8 mouse cellular contexts compared by ENCODE assay signal in genomic region chr19:53676718-53677634, GRCm38 (mm10). TPM values are rescaled to one million over a fixed set of nuclear protein-coding genes. Genes with fewer than 3 reads are reported as not detected.
DNase-seq lines count a peak whose midpoint lies in the region; ATAC-seq and TF ChIP-seq lines count a peak whose summit lies in the region.

Gene Rbm20 (plus strand): TSS chr19:53677306.

- TF ChIP-seq CTCF in kidney, adult 2 months (conservative IDR thresholded peaks at IDR 0.05; ENCODE audit: insufficient read depth, insufficient read length, low read depth, low read length): no peak
- no peak for TF ChIP-seq CTCF in liver, postnatal 0 days (IDR thresholded peaks at IDR 0.05; ENCODE audit: low read depth)
- TF ChIP-seq CTCF in olfactory bulb, adult 2 months (IDR thresholded peaks at IDR 0.05; ENCODE audit: insufficient read depth, low read depth, low read length): 0 out of 2 replicates have a peak, but pooled peaks have one; percentile 7

- H3K9ac ChIP-seq in embryonic facial prominence, embryonic 12.5 days: peak within 1 kb of the TSS; percentile 57
- H3K9ac ChIP-seq in liver, postnatal 0 days (replicated peaks): no peak within 1 kb of the TSS

- DNase-seq in CD4-positive helper T cell, adult 2 months (ENCODE audit: low read depth, low spot score): peak; percentile 13
- peak; percentile 86 for DNase-seq in Muller cell, postnatal 12 days (ENCODE audit: inconsistent ontology term)
- peak; percentile 90 for DNase-seq in heart, embryonic 10.5 days (ENCODE audit: low spot score)
- DNase-seq in kidney, adult 2 months: peak; percentile 70
- DNase-seq in liver, postnatal 0 days: peak; percentile 31
- no peak for DNase-seq in adipocyte (ENCODE audit: low spot score)

- no peaks in the 10 kb centered on the region for H3K9me3 ChIP-seq in embryonic facial prominence, embryonic 12.5 days
- no peaks in the 10 kb centered on the region for H3K9me3 ChIP-seq in heart, embryonic 10.5 days
- no peaks in the 10 kb centered on the region for H3K9me3 ChIP-seq in liver, postnatal 0 days (ENCODE audit: low read length)

- no peaks in the 10 kb centered on the region for H3K36me3 ChIP-seq in embryonic facial prominence, embryonic 12.5 days
- H3K36me3 ChIP-seq in heart, embryonic 10.5 days: no peaks in the 10 kb centered on the region
- no peaks in the 10 kb centered on the region for H3K36me3 ChIP-seq in kidney, adult 2 months (ENCODE audit: control insufficient read depth, insufficient read depth, low read length)
- no peaks in the 10 kb centered on the region for H3K36me3 ChIP-seq in liver, postnatal 0 days (replicated peaks; ENCODE audit: insufficient read depth, low read length)

- under 1% methylated on average over 79 of the region's 82 CpGs for WGBS in embryonic facial prominence, embryonic 12.5 days
- WGBS in heart, embryonic 10.5 days: under 1% methylated on average over 80 of the region's 82 CpGs
- WGBS in kidney, adult 2 months: 1% methylated on average over 81 of the region's 82 CpGs
- under 1% methylated on average over 77 of the region's 82 CpGs for WGBS in liver, postnatal 0 days (ENCODE audit: insufficient replicate concordance)
- WGBS in olfactory bulb, adult 2 months: 1% methylated on average over 82 of the region's 82 CpGs

- TF ChIP-seq POLR2A in kidney, adult 2 months (IDR thresholded peaks at IDR 0.05; ENCODE audit: low read depth, low read length): no peak
- no peak for TF ChIP-seq POLR2A in olfactory bulb, adult 2 months (IDR thresholded peaks at IDR 0.05; ENCODE audit: insufficient read depth, low read depth, low read length)

- H3K4me3 ChIP-seq in embryonic facial prominence, embryonic 12.5 days: peak within 1 kb of the TSS; percentile 68
- H3K4me3 ChIP-seq in heart, embryonic 10.5 days: peak within 1 kb of the TSS; percentile 87
- H3K4me3 ChIP-seq in kidney, adult 2 months (ENCODE audit: insufficient read depth, low read depth, low read length): peak within 1 kb of the TSS; percentile 48
- peak within 1 kb of the TSS; percentile 53 for H3K4me3 ChIP-seq in liver, postnatal 0 days (ENCODE audit: low read depth, low read length)
- peak within 1 kb of the TSS; percentile 91 for H3K4me3 ChIP-seq in olfactory bulb, adult 2 months (ENCODE audit: insufficient read depth, low read depth, low read length)

- H3K27ac ChIP-seq in embryonic facial prominence, embryonic 12.5 days: no peak within 1 kb of the TSS
- peak within 1 kb of the TSS; percentile 97 for H3K27ac ChIP-seq in heart, embryonic 10.5 days
- H3K27ac ChIP-seq in kidney, adult 2 months (ENCODE audit: insufficient read depth, low read depth, low read length): no peak within 1 kb of the TSS
- H3K27ac ChIP-seq in liver, postnatal 0 days (ENCODE audit: low read depth): no peak within 1 kb of the TSS
- H3K27ac ChIP-seq in olfactory bulb, adult 2 months (ENCODE audit: insufficient read depth, low read depth, low read length): peak within 1 kb of the TSS; percentile 25; the same call in 1 of the 2 replicates

- ATAC-seq in embryonic facial prominence, embryonic 12.5 days (ENCODE audit: insufficient number of reproducible peaks, insufficient read depth, low FRiP score, low TSS enrichment): peak; percentile 73
- ATAC-seq in liver, postnatal 0 days: no peak

- H3K4me1 ChIP-seq in embryonic facial prominence, embryonic 12.5 days: peaks cover 12% of the 10 kb centered on the region
- peaks cover 38% of the 10 kb centered on the region for H3K4me1 ChIP-seq in heart, embryonic 10.5 days
- H3K4me1 ChIP-seq in kidney, adult 2 months (ENCODE audit: control insufficient read depth, insufficient read depth, low read length): no peaks in the 10 kb centered on the region
- peaks cover 13% of the 10 kb centered on the region for H3K4me1 ChIP-seq in liver, postnatal 0 days (ENCODE audit: insufficient read depth)
- H3K4me1 ChIP-seq in olfactory bulb, adult 2 months (ENCODE audit: control insufficient read depth, insufficient read depth, low read length): peaks cover 19% of the 10 kb centered on the region

- peaks cover 53% of the 10 kb centered on the region for H3K27me3 ChIP-seq in embryonic facial prominence, embryonic 12.5 days
- H3K27me3 ChIP-seq in heart, embryonic 10.5 days (ENCODE audit: insufficient read depth, poor library complexity, severe bottlenecking): peaks cover 38% of the 10 kb centered on the region
- peaks cover 11% of the 10 kb centered on the region for H3K27me3 ChIP-seq in kidney, adult 2 months (replicated peaks; ENCODE audit: control insufficient read depth, insufficient read depth, low read length)
- peaks cover 80% of the 10 kb centered on the region for H3K27me3 ChIP-seq in liver, postnatal 0 days (ENCODE audit: insufficient read depth, low read length)

- TF ChIP-seq EP300 in liver, postnatal 0 days (IDR thresholded peaks at IDR 0.05; ENCODE audit: low read depth): no peak

- peak within 1 kb of the TSS; percentile 100 for H3K4me2 ChIP-seq in embryonic facial prominence, embryonic 12.5 days (replicated peaks)
- H3K4me2 ChIP-seq in liver, postnatal 0 days (ENCODE audit: low read depth, low read length): peak within 1 kb of the TSS; percentile 79

RNA-seq across cellular contexts. Expression of gene Rbm20, which starts in this region (rescaled TPM):
- 2.7 and 3.0 TPM in 2 replicates for polyA plus RNA-seq in embryonic facial prominence, embryonic 12.5 days (2016; fragmentation: Nextera tagmentation; extraction: Ambion mirVana)
- 18.3 and 34.7 TPM in 2 replicates for polyA plus RNA-seq in heart, embryonic 10.5 days (2016; fragmentation: Nextera tagmentation; extraction: Ambion mirVana)
- 4.3 and 4.5 TPM in 2 replicates for polyA plus RNA-seq in kidney, adult 2 months (2012; rRNA removed)
- 0.16 and 0.17 TPM in 2 replicates for polyA plus RNA-seq in liver, postnatal 0 days (2015; fragmentation: Nextera tagmentation; extraction: Ambion mirVana)
- not detected in 2 replicates for polyA plus RNA-seq in olfactory bulb, adult 2 months (2012; ENCODE audit: insufficient read depth, insufficient read length, low replicate concordance, missing spikeins)

Comparison
In these comparisons a context has a peak if more than half of its experiments do, and no peak if none do; other contexts are left out.
1. Peak in DNase-seq, H3K4me3 ChIP-seq and H3K4me2 ChIP-seq in liver, postnatal 0 days; RNA of the gene not detected or under 1 TPM.
2. H3K27ac ChIP-seq: peak in heart, embryonic 10.5 days (single experiment) and olfactory bulb, adult 2 months (single experiment); none in embryonic facial prominence, embryonic 12.5 days (single experiment), kidney, adult 2 months (single experiment) and liver, postnatal 0 days (single experiment).
3. Peak in every context shown above with its lines, with median percentiles within 50 percentile points of each other: H3K4me3 ChIP-seq.